Mouse (Mus musculus) midbrain, embryonic 11.5 days (tissue): ENCODE results near the gene Cutc. TPM values are rescaled to one million over a fixed set of nuclear protein-coding genes. Genes with fewer than 3 reads are reported as not detected.

ENCODE experiments used
- ATAC-seq: fragments of 200-750 bp; cut with Nextera tagmentation; 2 replicates; pipeline ENCODE4 v1.8.0; 2017; ENCODE audit warnings: moderate TSS enrichment, moderate library complexity; ENCODE audit not compliant: low FRiP score
- DNase-seq: peaks from one replicate; pipeline ENCODE4 v3.0.0; 2015; ENCODE audit warnings: low spot score; ENCODE audit errors: missing footprints
- H3K27ac ChIP-seq: fragments of 300-500 bp; sonication (generic); 2 replicates; pipeline ENCODE4 v1.5.1; 2014; ENCODE audit warnings: low read depth, low read length
- H3K27me3 ChIP-seq: fragments of 300-500 bp; sonication (generic); 2 replicates; pipeline ENCODE4 v1.6.1; 2014; ENCODE audit warnings: mild to moderate bottlenecking, low read length, moderate library complexity, mixed read lengths; ENCODE audit not compliant: control insufficient read depth, insufficient read depth
- H3K36me3 ChIP-seq: fragments of 300-500 bp; sonication (generic); 2 replicates; pipeline ENCODE4 v1.6.1; 2014; ENCODE audit warnings: mild to moderate bottlenecking, low read length, moderate library complexity, mixed read lengths; ENCODE audit not compliant: control insufficient read depth, insufficient read depth
- H3K4me1 ChIP-seq: fragments of 300-500 bp; sonication (generic); 2 replicates; pipeline ENCODE4 v1.6.1; 2014; ENCODE audit warnings: low read length; ENCODE audit not compliant: control insufficient read depth, insufficient read depth
- H3K4me2 ChIP-seq: fragments of 300-500 bp; sonication (generic); 2 replicates; pipeline ENCODE4 v1.6.1; 2014; ENCODE audit warnings: mild to moderate bottlenecking, moderate library complexity
- H3K4me3 ChIP-seq: fragments of 300-500 bp; sonication (generic); 2 replicates; pipeline ENCODE4 v1.5.1; 2014; ENCODE audit warnings: low read depth, low read length
- H3K9ac ChIP-seq: fragments of 300-500 bp; sonication (generic); 2 replicates; pipeline ENCODE4 v1.6.1; 2014; ENCODE audit warnings: low read length
- H3K9me3 ChIP-seq: fragments of 300-500 bp; sonication (generic); 2 replicates; pipeline ENCODE4 v1.6.1; 2016; ENCODE audit warnings: low read length; ENCODE audit not compliant: control insufficient read depth
- WGBS: fragments of 180-500 bp; shearing (Covaris S2); extraction: QIAGEN DNeasy Blood & Tissue Kit; methylation state at CpG from one replicate; pipeline ENCODE4 v1.1.7; 2014; 5-methylcytosine and 5-hydroxymethylcytosine counted together
- polyA plus RNA-seq: library from polyadenylated mRNA; unstranded; fragments of >200 nt; fragmentation: Nextera tagmentation; extraction: Ambion mirVana; gene quantifications from 2 replicates; pipeline ENCODE4 v1.2.1, GENCODE M21; 2014

Gene Cutc
- polyA plus RNA-seq, 1 experiment from 2014 or later, result 12.8 TPM

GRCm38 (mm10) chr19:43777308-43777707, 24.5 kb downstream of the Cutc start:
- H3K27ac ChIP-seq, result no peak overlapping the region
- no peaks in the 10 kb centered on the region for H3K4me1 ChIP-seq
- ATAC-seq (no peak), DNase-seq (no peak)
- WGBS, result 77% methylated on average over 2 of the region's 2 CpGs
- no peak overlapping the region for H3K4me2 ChIP-seq
- H3K27me3 ChIP-seq, result no peaks in the 10 kb centered on the region
- no peaks in the 10 kb centered on the region for H3K9me3 ChIP-seq
- H3K9ac ChIP-seq, result no peak overlapping the region
- H3K4me3 ChIP-seq, result no peak overlapping the region
- H3K36me3 ChIP-seq, result no peaks in the 10 kb centered on the region

- H3K4me1 ChIP-seq, result no peaks in the 10 kb centered on the region
- ATAC-seq (no peak), DNase-seq (no peak)
- no peak overlapping the region for H3K4me3 ChIP-seq
- H3K36me3 ChIP-seq, result no peaks in the 10 kb centered on the region
- H3K27ac ChIP-seq, result no peak overlapping the region
- no peaks in the 10 kb centered on the region for H3K9me3 ChIP-seq
- no peak overlapping the region for H3K9ac ChIP-seq
- no peaks in the 10 kb centered on the region for H3K27me3 ChIP-seq
- WGBS, result 91% methylated on average over 5 of the region's 5 CpGs
- no peak overlapping the region for H3K4me2 ChIP-seq
Measured at GRCm38 (mm10) chr19:43780391-43780790, 27.6 kb downstream of the Cutc start.

GRCm38 (mm10) chr19:43781980-43782379, 29.2 kb downstream of the Cutc start, which contains the start of gene Abcc2:
Abcc2 (plus strand) TSS chr19:43782192.
- WGBS, result 79% methylated on average over 3 of the region's 3 CpGs
- DNase-seq (no peak), ATAC-seq (no peak)
- no peaks in the 10 kb centered on the region for H3K27me3 ChIP-seq
- H3K27ac ChIP-seq, result no peak within 1 kb of the TSS
- H3K36me3 ChIP-seq, result no peaks in the 10 kb centered on the region
- no peak within 1 kb of the TSS for H3K4me2 ChIP-seq
- no peaks in the 10 kb centered on the region for H3K4me1 ChIP-seq
- H3K9me3 ChIP-seq, result no peaks in the 10 kb centered on the region
- no peak within 1 kb of the TSS for H3K9ac ChIP-seq
- H3K4me3 ChIP-seq, result no peak within 1 kb of the TSS

- H3K9me3 ChIP-seq, result no peaks in the 10 kb centered on the region
- no peak overlapping the region for H3K4me2 ChIP-seq
- no peak for DNase-seq
- H3K4me3 ChIP-seq, result no peak overlapping the region
- no peaks in the 10 kb centered on the region for H3K27me3 ChIP-seq
- ATAC-seq, result no peak
- H3K27ac ChIP-seq, result no peak overlapping the region
- no peaks in the 10 kb centered on the region for H3K36me3 ChIP-seq
- 86% methylated on average over 8 of the region's 8 CpGs for WGBS
- no peaks in the 10 kb centered on the region for H3K4me1 ChIP-seq
- no peak overlapping the region for H3K9ac ChIP-seq
Measured at GRCm38 (mm10) chr19:43784761-43785160, 32.0 kb downstream of the Cutc start.

GRCm38 (mm10) chr19:43786249-43787026, 33.6 kb downstream of the Cutc start:
- no peak overlapping the region for H3K4me2 ChIP-seq
- no peaks in the 10 kb centered on the region for H3K9me3 ChIP-seq
- no peak for ATAC-seq
- no peak for DNase-seq
- H3K4me3 ChIP-seq, result no peak overlapping the region
- no peaks in the 10 kb centered on the region for H3K36me3 ChIP-seq
- no peaks in the 10 kb centered on the region for H3K4me1 ChIP-seq
- H3K27me3 ChIP-seq, result no peaks in the 10 kb centered on the region
- WGBS, result 86% methylated on average over 13 of the region's 13 CpGs
- H3K9ac ChIP-seq, result no peak overlapping the region
- no peak overlapping the region for H3K27ac ChIP-seq

- 93% methylated on average over 7 of the region's 7 CpGs for WGBS
- DNase-seq (no peak), ATAC-seq (no peak)
- H3K27me3 ChIP-seq, result no peaks in the 10 kb centered on the region
- no peak overlapping the region for H3K4me3 ChIP-seq
- H3K9me3 ChIP-seq, result no peaks in the 10 kb centered on the region
- no peaks in the 10 kb centered on the region for H3K36me3 ChIP-seq
- H3K27ac ChIP-seq, result no peak overlapping the region
- no peak overlapping the region for H3K4me2 ChIP-seq
- H3K4me1 ChIP-seq, result no peaks in the 10 kb centered on the region
- H3K9ac ChIP-seq, result no peak overlapping the region
Measured at GRCm38 (mm10) chr19:43789817-43790216, 37.0 kb downstream of the Cutc start.

- DNase-seq (no peak), ATAC-seq (no peak)
- no peak overlapping the region for H3K9ac ChIP-seq
- no peaks in the 10 kb centered on the region for H3K4me1 ChIP-seq
- 89% methylated on average over 4 of the region's 4 CpGs for WGBS
- H3K4me2 ChIP-seq, result no peak overlapping the region
- H3K9me3 ChIP-seq, result no peaks in the 10 kb centered on the region
- H3K36me3 ChIP-seq, result no peaks in the 10 kb centered on the region
- H3K27me3 ChIP-seq, result no peaks in the 10 kb centered on the region
- no peak overlapping the region for H3K27ac ChIP-seq
- H3K4me3 ChIP-seq, result no peak overlapping the region
Measured at GRCm38 (mm10) chr19:43792537-43792936, 39.7 kb downstream of the Cutc start.

GRCm38 (mm10) chr19:43793951-43794350, 41.2 kb downstream of the Cutc start:
- no peaks in the 10 kb centered on the region for H3K4me1 ChIP-seq
- no peak overlapping the region for H3K9ac ChIP-seq
- no peak overlapping the region for H3K27ac ChIP-seq
- no peak overlapping the region for H3K4me3 ChIP-seq
- no peaks in the 10 kb centered on the region for H3K27me3 ChIP-seq
- WGBS, result 89% methylated on average over 1 of the region's 1 CpGs
- no peaks in the 10 kb centered on the region for H3K9me3 ChIP-seq
- no peak for ATAC-seq
- DNase-seq, result no peak
- no peaks in the 10 kb centered on the region for H3K36me3 ChIP-seq
- H3K4me2 ChIP-seq, result no peak overlapping the region

GRCm38 (mm10) chr19:43795511-43795910, 42.7 kb downstream of the Cutc start:
- ATAC-seq (no peak), DNase-seq (no peak)
- Histone ChIP-seq H3K4me1 (no peaks in the 10 kb centered on the region), H3K4me2 (no peak overlapping the region), H3K9ac (no peak overlapping the region), H3K27ac (no peak overlapping the region), H3K9me3 (no peaks in the 10 kb centered on the region), H3K27me3 (no peaks in the 10 kb centered on the region), H3K4me3 (no peak overlapping the region), H3K36me3 (no peaks in the 10 kb centered on the region)
- 86% methylated on average over 8 of the region's 8 CpGs for WGBS
